Mouse (Mus musculus) megakaryocyte-erythroid progenitor cell, adult 5-6 weeks (primary cell): ENCODE results near the gene Gpbp1l1. TPM values are rescaled to one million over a fixed set of nuclear protein-coding genes. Genes with fewer than 3 reads are reported as not detected.
A peak's percentile ranks its signal among the peaks of the same experiment; 100 is the strongest.

Experiments used
- ATAC-seq: replicated peaks from 2 replicates; pipeline ENCODE4 v1.8.0; 2016; ENCODE audit warnings: mild to moderate bottlenecking, inconsistent platforms; ENCODE audit not compliant: severe bottlenecking, poor library complexity, low FRiP score, low TSS enrichment
- total RNA-seq, 2 experiments: library from RNA; stranded (forward) in 1 of 2; stranded (reverse) in 1 of 2; fragments of 200-1000, 215-1000 nt in 1 of 2; fragments of >200 nt in 1 of 2; fragmentation: Nextera tagmentation in 1 of 2; gene quantifications; 2 replicates each; pipeline ENCODE4 v1.2.3; 2014 to 2017

Gene Gpbp1l1
- 75.6 and 95.2 TPM in 2 replicates for total RNA-seq (2014; fragmentation: Nextera tagmentation)
- 136 and 168 TPM in 2 replicates for total RNA-seq (2017)

DNA sequence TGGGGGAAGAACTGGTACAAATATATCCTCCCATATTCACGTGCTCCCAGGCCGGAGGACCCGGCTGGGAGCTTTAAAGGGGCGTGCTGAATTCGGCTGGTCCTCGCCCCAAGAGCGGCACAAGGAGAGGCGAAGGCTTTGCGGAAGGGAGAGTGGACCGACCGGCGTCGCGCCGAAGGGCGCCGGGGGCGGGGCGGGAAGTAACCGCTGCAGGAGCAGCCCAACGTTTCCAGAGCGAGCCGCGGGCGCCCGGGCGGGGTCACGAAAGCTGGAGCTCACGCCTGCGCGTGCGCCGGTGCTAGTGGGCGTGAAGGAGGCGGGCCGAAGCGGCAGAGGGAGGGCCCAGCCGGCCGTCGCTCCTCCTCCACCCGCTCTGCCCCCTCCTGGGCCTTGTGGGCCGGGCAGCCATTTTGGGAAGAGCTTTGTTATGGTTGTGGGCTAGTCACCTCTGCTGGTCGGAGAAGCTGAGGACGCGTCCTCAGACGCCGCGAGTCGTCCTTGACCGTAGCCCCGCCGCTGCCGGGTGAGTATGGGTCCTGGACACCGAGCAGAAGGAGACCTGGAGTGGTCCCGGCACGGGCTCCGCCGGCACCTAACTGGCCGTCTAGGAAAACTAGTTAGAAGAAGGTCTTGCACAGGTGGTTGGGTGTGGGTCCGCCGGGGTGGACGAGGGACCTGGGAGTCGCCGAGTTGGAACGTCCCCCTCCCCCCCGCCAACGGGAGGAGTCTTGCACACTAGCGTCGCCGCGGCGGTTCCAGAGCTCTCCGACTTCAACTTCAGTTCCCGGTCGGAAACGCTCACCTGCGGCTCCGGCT, at the start of gene Gpbp1l1:
TSS of gene Gpbp1l1 (plus strand) at position 353 of the 816 bp plus-strand sequence.
- ATAC-seq, result peak; percentile 89

DNA sequence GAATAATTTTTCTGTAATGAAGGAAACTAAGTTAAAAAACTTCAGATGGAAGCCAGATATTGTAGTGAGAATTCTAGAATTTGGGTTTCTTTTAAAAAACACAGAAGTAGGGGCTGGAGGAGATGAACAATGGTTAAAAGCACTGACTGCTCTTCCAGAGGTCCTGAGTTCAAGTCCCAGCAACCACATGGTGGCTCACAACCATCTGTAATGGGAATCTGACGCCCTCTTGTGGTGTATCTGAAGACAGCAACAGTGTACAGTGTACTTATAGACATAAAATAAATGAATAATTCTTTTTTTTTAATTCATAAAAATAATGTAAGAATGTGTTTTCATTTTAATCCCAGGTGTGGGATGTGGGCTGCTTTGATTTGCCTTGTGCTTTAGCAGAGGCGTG, 26.3 kb upstream of the Gpbp1l1 start:
- ATAC-seq, result no peak

DNA sequence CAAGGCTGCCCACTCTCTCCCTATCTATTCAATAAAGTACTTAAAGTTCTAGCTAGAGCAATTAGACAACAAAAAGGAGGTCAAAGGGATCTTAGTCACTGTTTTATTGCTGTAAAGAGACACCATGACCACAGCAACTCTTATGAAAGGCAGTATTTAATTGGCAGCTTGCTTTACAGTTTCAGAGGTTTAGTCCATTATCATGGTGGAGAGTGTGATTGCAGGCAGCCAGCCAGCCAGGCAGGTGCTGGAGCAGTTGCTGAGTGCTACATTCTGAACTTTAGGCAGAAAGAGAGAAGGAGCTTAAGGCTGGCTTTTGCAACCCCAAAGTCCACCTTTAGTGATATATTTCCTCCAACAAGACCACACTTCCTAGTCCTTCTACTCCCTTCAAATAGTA, 21.1 kb upstream of the Gpbp1l1 start:
- ATAC-seq, result no peak

DNA sequence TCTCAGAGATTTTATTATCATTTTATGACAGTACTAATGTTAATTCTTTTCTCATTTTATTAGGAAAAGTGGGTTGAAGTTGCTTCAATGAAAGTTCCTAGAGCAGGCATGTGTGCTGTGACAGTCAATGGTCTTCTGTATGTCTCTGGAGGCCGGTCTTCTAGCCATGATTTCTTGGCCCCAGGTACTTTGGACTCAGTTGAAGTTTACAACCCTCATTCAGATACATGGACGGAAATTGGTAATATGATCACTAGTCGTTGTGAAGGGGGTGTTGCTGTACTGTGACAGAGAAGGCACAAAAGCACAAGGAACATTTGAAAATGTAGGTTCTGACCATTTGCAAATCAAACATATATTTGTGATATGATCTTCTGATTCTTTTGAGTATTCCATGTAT, 19.7 kb upstream of the Gpbp1l1 start:
- ATAC-seq, result no peak

DNA sequence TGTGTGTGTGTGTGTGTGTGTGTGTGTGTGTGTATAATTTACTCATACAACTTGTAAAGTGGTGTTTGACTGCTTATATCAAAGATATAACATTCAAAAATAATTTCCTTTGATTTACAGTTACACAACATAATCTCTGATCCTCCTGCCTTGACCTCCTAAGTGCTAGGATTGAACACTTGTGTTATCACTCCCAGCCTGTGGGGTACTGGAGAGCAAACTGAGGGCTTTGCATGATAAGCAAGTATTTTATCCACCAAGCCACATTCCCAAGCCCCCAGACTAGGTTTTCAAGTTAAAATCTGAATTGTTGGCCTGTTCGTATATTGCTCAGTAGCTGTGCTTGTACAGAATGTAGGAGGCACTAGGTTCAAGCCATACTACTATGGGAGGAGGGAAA, 7.0 kb upstream of the Gpbp1l1 start:
- ATAC-seq, result peak; percentile 59; the same call in 1 of the 2 replicates

DNA sequence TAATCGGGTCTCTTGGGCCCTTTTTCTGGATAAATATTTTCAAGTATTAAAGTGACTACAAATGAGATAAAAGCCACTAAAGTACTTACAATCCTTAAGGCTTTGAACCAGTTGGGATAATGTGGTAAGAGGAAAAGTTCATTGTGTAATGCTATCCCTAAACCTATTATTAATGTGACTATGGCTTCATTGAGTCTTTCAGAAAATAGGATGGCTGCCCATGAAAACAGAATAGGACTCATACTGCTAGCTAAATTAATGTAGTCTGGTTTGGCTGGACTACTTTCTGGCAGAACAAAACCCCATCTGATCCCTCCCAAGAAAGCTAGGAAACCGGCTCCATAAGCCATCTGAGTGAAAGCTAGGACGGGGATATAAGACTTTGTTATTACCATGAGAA, 4.4 kb upstream of the Gpbp1l1 start:
- ATAC-seq, result no peak

DNA sequence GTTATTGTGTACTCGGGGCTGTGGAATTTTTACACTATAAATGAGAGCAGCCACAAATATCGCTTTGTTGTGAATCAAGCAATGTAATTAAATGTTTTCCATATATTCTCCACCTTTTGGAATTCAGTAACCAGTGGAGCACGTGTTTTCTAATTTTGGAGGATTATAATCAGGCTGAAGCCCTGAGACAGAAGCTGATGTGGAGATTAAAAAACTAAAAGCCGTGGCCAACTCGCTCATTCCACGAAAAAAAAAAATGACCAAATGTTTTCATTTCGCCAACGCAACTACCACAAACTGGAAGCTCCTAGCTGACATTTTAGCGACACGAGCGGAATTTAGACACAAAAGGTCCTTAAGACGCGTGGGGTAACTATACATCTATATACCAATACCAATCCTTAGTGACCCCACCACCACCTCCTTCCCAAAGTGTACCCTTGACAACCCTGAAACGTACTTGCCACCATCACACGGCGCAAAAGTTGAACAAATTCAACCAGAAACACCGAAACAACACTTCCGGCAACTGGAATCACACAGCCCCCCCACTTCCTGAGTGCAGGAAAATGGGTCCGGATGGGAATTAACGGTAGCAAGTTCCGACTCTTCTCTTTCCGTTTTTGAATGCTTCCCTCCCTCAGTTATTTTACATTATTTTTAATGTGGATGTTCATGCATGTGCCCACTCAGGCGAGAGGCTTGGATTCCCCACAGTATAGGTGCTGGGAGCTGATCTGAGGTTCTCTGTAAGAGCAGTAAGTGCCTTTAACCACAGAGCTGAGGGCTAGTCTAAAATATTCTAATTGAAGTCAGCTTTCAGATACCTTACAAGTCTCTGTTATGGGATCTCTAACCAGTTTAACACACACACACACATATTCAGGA, 1.8 kb upstream of the Gpbp1l1 start, which contains the start of gene Tmem69:
TSS of gene Tmem69 (minus strand) at position 524 of the 888 bp plus-strand sequence.
- peak; percentile 23; the same call in 1 of the 2 replicates for ATAC-seq

DNA sequence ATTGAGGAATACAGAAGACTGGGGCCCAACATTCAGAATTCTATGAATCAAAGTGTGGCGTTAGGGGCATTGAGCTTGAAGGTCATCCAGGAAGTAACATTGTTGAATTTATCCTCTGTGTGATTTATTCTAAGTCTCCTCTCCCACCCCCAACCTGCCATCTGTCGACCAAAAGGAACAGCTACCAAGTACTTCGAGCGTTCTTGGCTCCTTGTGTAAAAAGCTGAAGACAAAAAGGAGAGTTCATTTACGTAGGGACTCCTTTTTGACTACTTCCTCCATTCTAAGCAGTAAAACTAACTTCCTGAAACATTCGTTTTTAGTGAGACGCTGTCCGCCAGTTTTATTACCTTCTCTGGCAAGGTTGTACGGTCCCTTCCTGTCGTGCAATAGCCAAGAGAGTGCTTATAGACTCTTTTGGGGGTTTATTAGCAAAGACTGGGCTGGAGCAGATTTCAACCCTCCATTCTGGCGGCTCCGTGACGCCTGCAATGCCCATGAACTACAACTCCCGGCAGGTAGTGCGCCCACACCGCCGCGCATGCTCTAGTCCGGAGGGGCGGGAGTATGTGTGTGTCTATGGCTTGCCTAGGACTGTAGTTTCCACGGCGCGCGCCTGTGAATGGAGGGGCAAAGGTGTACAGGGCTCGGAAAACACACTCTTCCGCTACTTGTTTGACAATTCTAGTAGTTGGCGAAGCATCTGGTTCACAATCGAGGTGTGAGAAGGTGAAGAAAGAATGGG, 725 bp upstream of the Gpbp1l1 start:
- ATAC-seq, result peak; percentile 90

DNA sequence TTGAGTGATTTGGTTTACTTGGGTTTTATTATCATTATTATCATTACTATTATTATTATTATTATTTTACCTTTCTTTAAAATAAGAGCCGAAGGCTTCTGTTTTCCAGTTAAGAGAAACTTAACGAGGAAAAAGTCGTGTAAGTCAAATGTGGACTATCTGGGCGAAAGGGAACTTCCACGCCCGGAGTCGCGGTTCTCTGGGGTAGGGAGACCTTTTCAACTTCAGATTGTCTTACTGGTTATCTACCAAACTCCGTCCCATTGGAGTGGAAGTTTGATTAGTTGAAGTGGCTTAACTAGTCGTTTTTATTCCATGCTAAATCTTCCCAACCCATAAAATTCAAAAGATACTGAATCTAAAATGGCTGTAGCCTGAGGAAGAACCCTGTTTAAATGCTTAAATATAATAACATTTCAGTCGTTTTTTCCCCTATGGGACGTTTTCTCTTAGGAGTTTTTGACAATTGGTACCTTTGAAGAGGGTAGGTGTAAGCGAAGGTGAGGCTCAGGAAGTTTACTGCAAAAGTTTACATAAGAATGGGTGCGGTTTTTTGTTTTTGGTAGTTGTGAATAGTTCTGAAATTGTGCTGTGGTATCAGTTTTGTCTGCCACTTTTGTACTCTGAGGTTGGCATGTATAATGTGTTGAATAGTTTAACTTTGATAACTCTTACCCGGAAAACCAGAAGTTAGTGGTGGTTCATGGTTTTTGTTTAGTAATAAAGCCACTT, 859 bp downstream of the Gpbp1l1 start:
- ATAC-seq, result no peak

DNA sequence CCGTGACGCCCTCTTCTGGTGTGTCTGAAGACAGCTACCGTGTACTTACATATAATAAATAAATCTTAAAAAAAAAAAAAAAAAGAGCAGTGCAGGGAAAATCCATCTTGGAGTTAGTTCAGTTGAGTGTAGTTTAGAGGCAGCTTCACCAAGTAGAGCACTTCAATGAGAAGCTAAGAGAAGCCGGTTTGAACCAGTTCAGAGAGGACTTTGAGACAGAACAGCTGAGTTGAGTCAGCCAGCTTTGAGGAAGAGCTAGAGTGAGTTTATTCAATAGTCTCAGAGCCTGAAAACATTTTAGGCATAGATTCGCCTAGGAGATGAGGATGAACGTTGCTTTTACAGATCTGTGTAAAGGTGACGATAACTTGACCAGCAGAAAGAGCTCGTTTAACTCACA, 38.3 kb downstream of the Gpbp1l1 start:
- no peak for ATAC-seq

DNA sequence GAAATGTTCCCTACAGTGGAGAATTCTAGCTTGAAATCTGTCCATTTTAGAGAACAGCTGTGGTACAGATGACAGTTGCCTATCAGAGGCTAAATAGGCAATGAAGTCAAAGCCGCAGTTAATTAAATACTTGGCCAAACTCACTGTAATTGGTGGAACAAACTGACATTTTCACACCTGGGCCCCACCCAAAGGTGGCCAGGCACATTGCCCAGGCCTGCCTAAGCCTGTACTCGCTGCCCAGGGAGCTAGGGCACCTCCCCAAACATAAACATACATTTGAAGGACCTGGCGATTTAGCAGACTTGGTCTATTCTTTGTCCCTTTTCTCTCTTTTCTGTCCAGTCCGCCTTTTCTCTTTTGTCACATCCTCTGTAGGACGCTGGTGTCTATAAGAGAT, 38.9 kb downstream of the Gpbp1l1 start, which contains the start of gene Ccdc17:
TSS of gene Ccdc17 (plus strand) at position 276 of the 400 bp plus-strand sequence.
- ATAC-seq, result no peak

DNA sequence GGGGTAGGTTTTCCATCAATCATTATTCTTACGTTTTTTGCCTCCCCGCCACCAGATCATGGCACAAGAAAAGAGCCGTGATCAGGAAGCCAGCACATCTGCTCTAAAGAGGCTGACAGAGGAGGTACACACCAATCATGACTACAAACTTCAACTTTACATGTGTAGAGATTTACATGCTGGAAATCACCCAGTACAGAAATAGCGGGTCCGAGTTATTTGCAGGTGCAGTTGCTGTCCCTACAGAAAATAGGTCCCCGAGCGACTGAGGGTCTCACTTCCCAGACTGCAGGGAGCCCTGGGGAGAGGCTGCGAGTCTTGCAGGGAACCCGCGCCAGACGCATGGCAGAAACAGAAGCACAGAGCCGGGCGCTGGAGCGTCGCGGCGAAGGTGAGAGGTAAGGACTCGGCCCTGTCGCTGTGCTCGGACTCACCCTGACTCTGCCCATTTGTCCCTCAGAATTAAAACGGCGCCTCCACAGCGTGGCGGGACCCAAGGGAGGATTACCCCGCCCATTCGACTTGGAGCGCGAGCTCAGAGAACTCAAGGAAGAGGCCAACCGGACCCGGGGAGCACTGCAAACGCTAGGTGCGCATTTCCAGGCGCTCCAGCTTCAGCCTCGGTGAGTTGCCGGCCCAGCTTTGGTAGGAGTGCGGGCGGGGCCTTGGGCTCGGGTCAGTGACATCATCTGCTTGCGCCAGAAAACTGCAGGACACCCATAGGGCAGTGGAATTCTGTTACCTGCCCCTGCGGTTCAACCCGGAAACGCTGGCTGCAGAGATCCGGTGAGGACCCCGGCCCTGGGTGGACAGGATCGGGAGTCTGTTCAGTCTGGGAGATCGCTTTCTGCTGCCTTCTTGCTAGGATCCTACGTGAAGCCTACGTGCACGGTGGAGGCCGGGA, 39.8 kb downstream of the Gpbp1l1 start:
- ATAC-seq, result peak; percentile 91

DNA sequence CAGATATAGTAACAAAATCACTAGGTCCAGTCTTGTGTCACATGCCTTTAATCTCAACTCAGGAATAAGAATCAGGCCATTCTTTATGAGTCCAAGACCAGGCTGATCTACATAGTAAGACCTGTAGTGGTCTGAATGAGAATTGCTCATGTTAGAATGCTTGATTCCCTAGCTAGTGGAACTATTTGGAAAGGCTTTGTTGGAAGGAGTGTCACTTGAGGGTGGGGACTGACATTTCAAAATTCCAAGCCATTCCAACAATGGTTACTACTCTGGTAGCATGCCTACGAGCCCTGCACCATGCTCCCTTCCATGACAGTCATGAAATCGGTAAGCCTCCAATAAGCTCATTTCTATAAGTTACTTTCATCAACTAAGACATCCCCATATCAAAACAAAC, 55.2 kb downstream of the Gpbp1l1 start:
- no peak for ATAC-seq

DNA sequence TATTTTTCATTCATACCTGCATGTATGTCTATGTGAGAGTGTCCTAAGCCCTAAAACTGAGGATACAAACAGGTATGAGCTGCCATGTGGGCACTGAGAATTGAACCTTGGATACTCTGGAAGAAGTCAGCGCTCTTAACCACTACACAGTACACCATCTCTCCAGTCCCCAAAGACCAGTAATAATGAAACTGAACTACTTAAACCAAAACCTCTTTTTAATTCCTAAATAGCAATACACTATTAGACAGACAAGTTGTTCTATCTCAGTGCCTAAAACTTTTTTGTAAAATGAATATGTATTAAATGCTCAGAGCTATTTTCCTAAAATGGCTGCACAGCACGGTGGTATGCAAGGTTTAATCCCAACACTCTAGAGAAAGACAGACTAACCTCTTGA, 57.8 kb downstream of the Gpbp1l1 start:
- ATAC-seq, result no peak

DNA sequence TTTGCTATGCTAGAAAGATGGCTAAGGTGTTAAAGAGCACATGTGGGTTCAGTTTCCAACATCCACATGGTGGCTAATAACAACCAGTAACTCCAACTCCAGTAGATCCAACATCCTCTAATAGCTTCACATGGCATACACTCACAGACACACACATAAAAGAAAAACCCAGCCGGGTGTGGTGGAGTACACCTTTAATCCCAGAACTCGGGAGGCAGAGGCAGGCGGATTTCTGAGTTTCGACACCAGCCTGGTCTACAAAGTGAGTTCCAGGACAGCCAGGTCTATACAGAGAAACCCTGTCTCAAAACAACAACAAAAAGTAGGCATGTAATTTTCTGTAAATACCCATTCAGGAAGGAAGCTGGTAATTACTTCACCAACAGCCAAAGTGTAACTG, 67.4 kb downstream of the Gpbp1l1 start:
- ATAC-seq, result no peak

DNA sequence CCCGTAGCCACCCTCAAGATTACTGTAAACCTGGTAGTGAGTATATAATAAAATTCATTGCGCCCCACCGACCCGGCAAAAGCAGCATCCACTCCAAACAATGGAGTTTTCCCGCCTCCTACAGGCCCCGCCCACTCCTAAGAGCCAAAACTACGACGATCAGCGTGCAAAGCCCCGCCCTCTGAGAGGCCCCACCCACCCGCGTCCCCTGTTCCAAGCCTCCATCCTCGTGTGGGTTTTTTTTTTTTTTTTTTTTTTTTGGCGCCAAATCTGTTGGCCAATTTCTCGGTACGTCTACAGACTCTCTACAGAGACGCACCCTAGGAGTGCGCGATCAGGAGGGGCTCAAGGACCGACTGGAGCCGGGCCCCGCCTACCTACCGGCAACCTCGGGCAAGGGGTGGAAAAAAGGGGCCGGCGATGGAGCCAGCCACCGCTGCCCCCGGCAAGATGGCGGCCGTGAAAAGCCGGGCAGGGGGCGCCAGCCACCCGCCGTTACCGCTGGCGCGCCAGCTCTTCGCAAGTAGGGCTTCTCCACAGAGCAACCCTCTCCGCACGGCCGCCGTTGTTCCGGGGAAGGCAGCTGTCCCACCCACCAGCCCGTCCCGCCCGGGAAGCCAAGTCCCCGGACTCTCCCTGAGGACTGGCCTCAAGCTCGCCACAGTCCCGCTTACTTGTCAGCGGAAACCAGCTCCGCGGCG, 69.3 kb downstream of the Gpbp1l1 start:
- ATAC-seq, result peak; percentile 76

DNA sequence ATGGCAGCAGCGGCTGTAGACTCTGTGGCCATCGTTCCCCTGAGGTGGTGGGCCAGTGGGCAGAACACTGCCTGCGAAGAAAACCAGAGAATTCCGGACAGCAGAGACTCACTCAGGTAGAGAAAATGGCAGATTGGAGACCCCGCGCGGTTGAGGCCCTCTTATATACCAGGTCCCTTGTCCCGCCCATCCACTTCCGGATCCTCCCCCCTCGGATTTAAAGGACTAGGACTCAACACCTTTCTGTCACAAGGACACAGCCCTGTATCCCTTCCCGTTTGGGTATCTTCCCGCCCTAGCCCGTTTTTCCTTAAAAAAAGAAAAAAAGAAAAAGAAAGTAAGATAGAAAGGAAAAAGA, 69.9 kb downstream of the Gpbp1l1 start:
- ATAC-seq, result peak; percentile 87
